Mouse (Mus musculus): Measurements from ENCODE around the gene Etv6.

GRCm38 (mm10) chr6:134163346-134163745 lies 127.8 kb downstream of the Etv6 start:
- no peak for TF ChIP-seq CTCF (IDR thresholded peaks at IDR 0.05; ENCODE audit: low read depth)
- no peak for TF ChIP-seq EP300 (optimal IDR thresholded peaks at IDR 0.05)
